Mouse (Mus musculus) MEL (cell line): Measurements from ENCODE around the gene Pcbp3. TPM values are rescaled to one million over a fixed set of nuclear protein-coding genes. Genes with fewer than 3 reads are reported as not detected.

Experiments
- DNase-seq: peaks from one replicate; pipeline ENCODE4 v3.0.0; 2011; ENCODE audit warnings: low read depth, low spot score
- H3K27ac ChIP-seq: 2 replicates; pipeline ENCODE4 v1.5.1; 2012; ENCODE audit warnings: low read depth, mild to moderate bottlenecking, control low read depth, low read length, moderate library complexity; ENCODE audit not compliant: control insufficient read depth
- H3K27me3 ChIP-seq, 2 experiments: fragments of 150-350 bp in 1 of 2; sonication (generic) in 1 of 2; 2 replicates each; pipeline ENCODE4 v1.6.1; 2012; ENCODE audit warnings: low read length in 2 of 2, mild to moderate bottlenecking in 2 of 2, improper control_type of control experiment in 1 of 2, moderate library complexity in 1 of 2; ENCODE audit not compliant: insufficient read depth in 2 of 2, control insufficient read depth in 1 of 2
- H3K36me3 ChIP-seq, 2 experiments: 2 replicates each; pipeline ENCODE4 v1.6.1; 2012 to 2014; ENCODE audit warnings: low read length in 2 of 2, improper control_type of control experiment in 1 of 2, inconsistent platforms in 1 of 2, mild to moderate bottlenecking in 1 of 2; ENCODE audit not compliant: insufficient read depth in 2 of 2, control insufficient read depth in 1 of 2
- H3K4me1 ChIP-seq, 2 experiments: fragments of 150-350 bp in 1 of 2; sonication (generic) in 1 of 2; 2 replicates each; pipeline ENCODE4 v1.6.1; 2012; ENCODE audit warnings: low read length in 2 of 2, improper control_type of control experiment in 1 of 2, mild to moderate bottlenecking in 1 of 2; ENCODE audit not compliant: insufficient read depth in 2 of 2, control insufficient read depth in 1 of 2
- H3K4me3 ChIP-seq, 2 experiments: fragments of 150-350 bp in 1 of 2; sonication (generic) in 1 of 2; 2 replicates each; pipeline ENCODE4 v1.5.1; 2012; ENCODE audit warnings: low read depth in 2 of 2, low read length in 2 of 2, mild to moderate bottlenecking in 2 of 2, moderate library complexity in 2 of 2, control low read depth in 1 of 2, improper control_type of control experiment in 1 of 2; ENCODE audit not compliant: control insufficient read depth in 1 of 2, insufficient read depth in 1 of 2
- H3K79me2 ChIP-seq: 2 replicates; pipeline ENCODE4 v1.6.1; 2012; ENCODE audit warnings: mild to moderate bottlenecking, low read length, moderate library complexity; ENCODE audit not compliant: control insufficient read depth, poor library complexity, insufficient read depth
- H3K9ac ChIP-seq: 2 replicates; pipeline ENCODE4 v1.6.1; 2012; ENCODE audit warnings: low read depth, mild to moderate bottlenecking, control low read depth, low read length, moderate library complexity; ENCODE audit not compliant: control insufficient read depth, poor library complexity, severe bottlenecking
- H3K9me3 ChIP-seq: fragments of 150-350 bp; sonication (generic); replicated peaks from 2 replicates; pipeline ENCODE4 v1.6.1; 2012; ENCODE audit warnings: mild to moderate bottlenecking, low read length, improper control_type of control experiment, moderate library complexity; ENCODE audit not compliant: insufficient read depth
- BHLHE40 ChIP-seq: IDR thresholded peaks from 2 replicates; pipeline ENCODE4 v1.6.1; 2012; ENCODE audit warnings: low read depth, mild to moderate bottlenecking, inconsistent platforms, low read length, improper control_type of control experiment, borderline replicate concordance
- GABPA ChIP-seq: IDR thresholded peaks from 2 replicates; pipeline ENCODE4 v1.6.1; 2012; ENCODE audit warnings: low read depth, mild to moderate bottlenecking, inconsistent platforms, low read length, improper control_type of control experiment, moderate library complexity
- HCFC1 ChIP-seq: IDR thresholded peaks from 2 replicates; pipeline ENCODE4 v1.6.1; 2012; ENCODE audit warnings: low read depth, mild to moderate bottlenecking, inconsistent platforms, low read length, improper control_type of control experiment, moderate library complexity
- MAX ChIP-seq: IDR thresholded peaks from 2 replicates; pipeline ENCODE4 v1.6.1; 2011; ENCODE audit warnings: low read length, improper control_type of control experiment
- MAZ ChIP-seq: IDR thresholded peaks from 2 replicates; pipeline ENCODE4 v1.6.1; 2012; ENCODE audit warnings: low read depth, mild to moderate bottlenecking, inconsistent platforms, low read length, improper control_type of control experiment
- MXI1 ChIP-seq: IDR thresholded peaks from 2 replicates; pipeline ENCODE4 v1.6.1; 2011; ENCODE audit warnings: mild to moderate bottlenecking, low read depth, low read length, improper control_type of control experiment
- NRF1 ChIP-seq: IDR thresholded peaks from 2 replicates; pipeline ENCODE4 v1.6.1; 2014; ENCODE audit warnings: low read depth, mild to moderate bottlenecking, inconsistent platforms, low read length, improper control_type of control experiment, moderate library complexity; ENCODE audit not compliant: poor library complexity, insufficient read depth, severe bottlenecking
- POLR2A ChIP-seq, 2 experiments: IDR thresholded peaks; 2 replicates each; pipeline ENCODE4 v1.6.1; 2011 to 2012; ENCODE audit warnings: low read length in 2 of 2, mild to moderate bottlenecking in 2 of 2, control low read depth in 1 of 2, improper control_type of control experiment in 1 of 2, low read depth in 1 of 2, moderate library complexity in 1 of 2; ENCODE audit not compliant: control insufficient read depth in 1 of 2, insufficient read depth in 1 of 2, poor library complexity in 1 of 2
- POLR2AphosphoS2 ChIP-seq: IDR thresholded peaks from 2 replicates; pipeline ENCODE4 v1.6.1; 2011; ENCODE audit warnings: low read length, improper control_type of control experiment
- TBP ChIP-seq: IDR thresholded peaks from 2 replicates; pipeline ENCODE4 v1.8.0; 2011; ENCODE audit warnings: low read depth, low read length, improper control_type of control experiment
- USF1 ChIP-seq: IDR thresholded peaks from 2 replicates; pipeline ENCODE4 v1.6.1; 2014; ENCODE audit warnings: low read depth, mild to moderate bottlenecking, inconsistent platforms, low read length, improper control_type of control experiment, moderate library complexity
- USF2 ChIP-seq, 2 experiments: IDR thresholded peaks; 2 replicates each; pipeline ENCODE4 v1.6.1; 2011 to 2012; ENCODE audit warnings: improper control_type of control experiment in 2 of 2, low read length in 2 of 2, borderline replicate concordance in 1 of 2, inconsistent platforms in 1 of 2, low read depth in 1 of 2, mild to moderate bottlenecking in 1 of 2; ENCODE audit not compliant: insufficient read depth in 1 of 2
- ZC3H11A ChIP-seq: IDR thresholded peaks from 2 replicates; pipeline ENCODE4 v1.6.1; 2012; ENCODE audit warnings: low read depth, mild to moderate bottlenecking, inconsistent platforms, low read length, improper control_type of control experiment
- ZNF384 ChIP-seq: IDR thresholded peaks from 2 replicates; pipeline ENCODE4 v1.6.1; 2012; ENCODE audit warnings: low read depth, mild to moderate bottlenecking, inconsistent platforms, low read length, improper control_type of control experiment
- polyA plus RNA-seq, 2 experiments: library from polyadenylated mRNA; stranded (reverse) in 1 of 2; unstranded in 1 of 2; fragments of >175 nt in 1 of 2; fragments of >200 nt in 1 of 2; gene quantifications; 2 replicates each; pipeline versions ENCODE4 v1.2.1 to v1.2.4; 2012; ENCODE audit warnings: low replicate concordance in 2 of 2, low read depth in 1 of 2; ENCODE audit not compliant: insufficient read length in 2 of 2, insufficient read depth in 1 of 2, missing spikeins in 1 of 2
- total RNA-seq: library from RNA; depleted of rRNA; stranded (reverse); fragments of 300-350 nt; gene quantifications from 2 replicates; pipeline ENCODE4 v1.2.3, GENCODE M21; 2012

Gene Pcbp3
- total and polyA plus RNA-seq, 3 experiments: 1.1 to 3.3 TPM; not detected in 1

DNA sequence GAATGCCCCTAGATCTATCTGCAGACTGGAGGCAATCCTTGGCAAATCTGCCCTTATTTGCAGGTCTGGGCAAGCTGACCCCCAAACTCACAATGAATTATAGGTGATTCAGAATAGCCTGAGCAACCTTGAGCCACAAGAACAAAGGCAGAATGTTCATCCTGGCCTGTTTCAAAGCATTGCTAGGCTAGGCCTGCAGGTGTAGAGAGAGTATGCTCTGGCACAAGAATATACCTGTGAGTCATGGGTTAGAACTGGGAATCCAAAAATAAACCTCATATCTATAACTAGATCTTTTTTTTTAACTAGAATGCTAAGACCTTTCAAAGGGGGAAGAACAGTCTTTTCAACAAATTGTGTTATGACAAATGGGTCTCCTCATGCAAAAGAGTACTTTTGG is 95.8 kb downstream of the Pcbp3 start:
- H3K79me2 ChIP-seq: no peaks in the 10 kb centered on the region
- H3K9me3 ChIP-seq: no peaks in the 10 kb centered on the region
- no peak for DNase-seq
- no peaks in the 10 kb centered on the region; a peak in 1 of 4 replicates for H3K27me3 ChIP-seq
- no peak overlapping the region for H3K4me3 ChIP-seq
- TF ChIP-seq BHLHE40: no peak
- no peak for TF ChIP-seq USF1
- TF ChIP-seq USF2 (IDR thresholded peaks at IDR 0.05; ENCODE audit: borderline replicate concordance in 1 of 2, insufficient read depth in 1 of 2, low read depth in 1 of 2, low read length in 2 of 2): no peak
- no peak for TF ChIP-seq TBP
- TF ChIP-seq ZNF384: no peak
- TF ChIP-seq MAZ: no peak
- no peak for TF ChIP-seq NRF1
- no peak for TF ChIP-seq GABPA
- TF ChIP-seq MAX: no peak
- no peak overlapping the region for H3K9ac ChIP-seq
- H3K27ac ChIP-seq: no peak overlapping the region
- H3K4me1 ChIP-seq: no peaks in the 10 kb centered on the region
- no peaks in the 10 kb centered on the region for H3K36me3 ChIP-seq

DNA sequence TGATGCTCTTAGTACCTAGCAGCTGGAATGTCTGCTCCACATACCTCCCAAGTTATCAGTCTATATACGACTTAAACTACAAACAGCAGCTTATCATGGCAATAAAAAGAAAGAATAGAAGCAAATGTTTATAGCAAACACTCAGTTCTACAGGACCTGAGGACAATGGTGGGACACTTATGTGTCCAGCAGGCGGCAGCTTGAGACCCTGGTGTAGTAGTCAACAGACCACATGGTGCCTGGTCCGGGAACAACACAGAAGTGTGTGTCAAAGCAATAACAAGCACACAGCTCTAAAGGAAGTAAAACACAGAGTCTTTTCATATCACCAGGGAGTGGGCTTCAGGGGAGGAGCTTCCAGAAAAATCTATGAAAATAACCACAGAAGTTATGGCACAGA is 100.7 kb downstream of the Pcbp3 start:
- Histone ChIP-seq H3K4me1 (no peaks in the 10 kb centered on the region), H3K27me3 (no peaks in the 10 kb centered on the region; a peak in 1 of 4 replicates)
- no peak for TF ChIP-seq POLR2A (IDR thresholded peaks at IDR 0.05; ENCODE audit: control insufficient read depth in 1 of 2, insufficient read depth in 1 of 2, low read depth in 1 of 2, low read length in 2 of 2, poor library complexity in 1 of 2)
- TF ChIP-seq POLR2AphosphoS2: no peak
- no peak for TF ChIP-seq MXI1

DNA sequence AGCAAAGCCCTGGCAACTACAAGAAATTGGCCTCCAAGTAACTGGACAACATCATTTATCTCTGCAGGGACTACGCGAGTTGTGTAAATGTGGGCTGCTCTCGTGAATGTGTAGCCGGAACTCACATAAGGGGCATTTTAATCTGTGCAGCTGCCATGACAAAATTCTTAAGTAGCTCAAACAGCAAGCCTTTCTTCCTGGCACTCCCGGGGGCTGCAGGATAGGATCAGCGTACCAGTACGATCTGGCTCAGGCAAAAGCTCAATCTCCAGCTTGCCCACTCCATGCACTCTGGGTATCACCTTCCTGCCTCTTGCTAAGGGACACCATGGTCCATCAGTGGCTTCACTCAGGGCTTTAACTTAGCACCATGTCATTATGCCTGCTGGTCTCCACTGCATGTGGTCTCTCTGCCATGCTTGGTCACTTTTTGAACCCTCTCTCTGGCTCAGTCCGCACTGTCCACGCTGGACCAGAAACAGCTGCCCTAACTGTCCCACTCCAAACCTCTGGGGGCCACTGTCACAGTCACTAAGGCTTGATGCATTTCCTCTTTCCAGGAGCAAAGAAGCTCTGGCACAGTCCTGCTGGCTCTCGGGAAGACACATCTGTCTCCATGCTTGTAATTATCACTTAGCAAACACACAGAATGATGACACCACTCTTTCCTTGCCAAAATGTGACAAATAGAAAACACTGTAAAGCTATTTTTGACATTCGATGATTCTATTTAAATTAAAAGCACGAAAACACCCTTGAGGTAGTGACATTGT is 102.1 kb downstream of the Pcbp3 start:
- TF ChIP-seq ZC3H11A (no peak), HCFC1 (no peak)
- H3K4me1 ChIP-seq: no peaks in the 10 kb centered on the region
- H3K4me3 ChIP-seq: no peak overlapping the region
- H3K9ac ChIP-seq: no peak overlapping the region
- no peaks in the 10 kb centered on the region for H3K36me3 ChIP-seq
- no peak for DNase-seq
- no peaks in the 10 kb centered on the region for H3K27me3 ChIP-seq
- H3K27ac ChIP-seq: no peak overlapping the region
- no peaks in the 10 kb centered on the region for H3K9me3 ChIP-seq
- H3K79me2 ChIP-seq: no peaks in the 10 kb centered on the region

More for the DNA sequence above, 100.7 kb downstream of the Pcbp3 start:
- no peaks in the 10 kb centered on the region for H3K9me3 ChIP-seq
- no peaks in the 10 kb centered on the region for H3K36me3 ChIP-seq
- no peak for DNase-seq
- no peaks in the 10 kb centered on the region for H3K79me2 ChIP-seq
- H3K27ac ChIP-seq: no peak overlapping the region
- H3K4me3 ChIP-seq: no peak overlapping the region
- no peak overlapping the region for H3K9ac ChIP-seq
